Mouse (Mus musculus): ENCODE data around the gene Fancd2. TPM values are rescaled to one million over a fixed set of nuclear protein-coding genes. Genes with fewer than 3 reads are reported as not detected.

The Fancd2 gene
- polyA plus RNA-seq, 1 experiment, result 4.8 TPM

DNA sequence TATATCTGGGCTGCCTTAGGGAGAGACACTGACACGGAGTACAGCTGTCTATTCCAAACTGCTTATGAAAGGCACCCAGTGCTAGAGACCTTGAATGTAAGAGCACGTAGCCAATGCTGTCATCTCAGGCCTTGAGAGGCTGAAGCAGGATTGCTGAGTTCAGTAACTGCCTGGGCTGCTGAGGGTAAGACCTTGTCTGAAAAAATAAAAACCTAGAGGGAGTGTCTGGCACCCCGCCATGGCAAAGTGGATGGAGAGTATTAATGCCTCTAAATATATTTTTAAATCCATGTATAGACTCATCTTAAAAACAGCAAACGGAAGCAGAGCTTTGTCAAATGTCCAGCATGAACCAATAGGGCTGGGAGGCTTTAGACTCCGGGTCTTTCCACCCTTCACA lies 68.4 kb downstream of the Fancd2 start:
- Histone ChIP-seq H3K79me2 (ENCODE audit: control insufficient read depth, insufficient read depth) (peaks cover 5% of the 10 kb centered on the region), H3K4me3 (ENCODE audit: insufficient read depth, poor library complexity, severe bottlenecking) (no peak overlapping the region), H3ac (ENCODE audit: control insufficient read depth, insufficient read length, low read depth) (no peak overlapping the region), H3K36me3 (ENCODE audit: control insufficient read depth, insufficient read depth) (peaks cover 18% of the 10 kb centered on the region), H3K79me3 (ENCODE audit: low read depth) (no peaks in the 10 kb centered on the region), H3K27me3 (ENCODE audit: control insufficient read depth, insufficient read depth, insufficient read length) (no peaks in the 10 kb centered on the region)
- TF ChIP-seq CEBPB (IDR thresholded peaks at IDR 0.05; ENCODE audit: low read depth) (no peak), MAX (IDR thresholded peaks at IDR 0.05) (no peak), USF1 (IDR thresholded peaks at IDR 0.05; ENCODE audit: low read depth) (no peak), MYOD1 (IDR thresholded peaks at IDR 0.05; ENCODE audit: control insufficient read depth, insufficient read length, low read depth) (no peak), CTCF (IDR thresholded peaks at IDR 0.05; ENCODE audit: control insufficient read depth, insufficient read depth, insufficient read length) (no peak), MYOG (IDR thresholded peaks at IDR 0.05; ENCODE audit: control insufficient read depth, extremely low read depth, insufficient read length) (no peak), FOSL1 (IDR thresholded peaks at IDR 0.05; ENCODE audit: insufficient read depth, low read length, poor library complexity, severe bottlenecking) (no peak)

DNA sequence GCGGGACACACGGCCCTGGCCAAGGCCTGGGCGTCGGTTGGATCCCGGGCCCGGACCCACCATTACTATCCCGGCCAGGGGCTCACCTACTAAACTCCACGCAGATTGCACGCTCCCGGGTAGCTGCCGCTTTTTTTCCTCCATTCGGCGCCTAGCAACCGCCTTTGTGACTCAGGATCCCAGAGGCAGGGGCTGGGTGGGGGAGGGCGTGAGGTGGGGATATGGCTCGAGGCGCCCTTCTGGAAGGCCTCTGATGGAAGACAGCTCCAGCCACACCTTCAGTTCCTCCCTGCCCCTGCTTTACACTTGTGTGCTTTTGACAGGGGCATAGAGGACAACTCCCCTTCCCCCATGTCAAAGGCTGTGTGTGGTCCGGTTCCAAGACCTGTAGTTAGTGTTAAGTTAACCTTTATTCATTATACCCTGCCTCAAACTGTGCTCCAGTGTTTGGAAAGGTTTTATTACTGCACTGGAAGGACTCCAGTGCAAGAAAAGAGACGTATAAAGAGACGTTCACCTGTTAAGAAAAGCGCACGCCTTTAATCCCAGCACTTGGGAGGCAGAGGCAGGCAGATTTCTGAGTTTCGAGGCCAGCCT lies 69.2 kb downstream of the Fancd2 start, which contains the start of gene Fancd2os:
Gene Fancd2os, minus strand, starts transcription at position 173 of the 597 bp plus-strand sequence.
- TF ChIP-seq CEBPB (IDR thresholded peaks at IDR 0.05; ENCODE audit: low read depth), result no peak
- TF ChIP-seq FOSL1 (IDR thresholded peaks at IDR 0.05; ENCODE audit: insufficient read depth, low read length, poor library complexity, severe bottlenecking), result no peak
- TF ChIP-seq CTCF (IDR thresholded peaks at IDR 0.05; ENCODE audit: control insufficient read depth, insufficient read depth, insufficient read length), result no peak
- TF ChIP-seq MYOG (IDR thresholded peaks at IDR 0.05; ENCODE audit: control insufficient read depth, extremely low read depth, insufficient read length), result no peak
- no peak for TF ChIP-seq USF1 (IDR thresholded peaks at IDR 0.05; ENCODE audit: low read depth)
- Histone ChIP-seq H3K79me2 (ENCODE audit: control insufficient read depth, insufficient read depth) (peaks cover 13% of the 10 kb centered on the region), H3ac (ENCODE audit: control insufficient read depth, insufficient read length, low read depth) (no peak within 1 kb of the TSS), H3K4me3 (ENCODE audit: insufficient read depth, poor library complexity, severe bottlenecking) (no peak within 1 kb of the TSS), H3K27me3 (ENCODE audit: control insufficient read depth, insufficient read depth, insufficient read length) (no peaks in the 10 kb centered on the region), H3K36me3 (ENCODE audit: control insufficient read depth, insufficient read depth) (peaks cover 16% of the 10 kb centered on the region), H3K79me3 (ENCODE audit: low read depth) (peaks cover 8% of the 10 kb centered on the region)

GRCm38 (mm10) chr6:113602821-113603220 lies 71.3 kb downstream of the Fancd2 start:
- no peak overlapping the region for H3ac ChIP-seq (ENCODE audit: control insufficient read depth, insufficient read length, low read depth)
- peaks cover 28% of the 10 kb centered on the region for H3K79me3 ChIP-seq (ENCODE audit: low read depth)
- H3K4me3 ChIP-seq (ENCODE audit: insufficient read depth, poor library complexity, severe bottlenecking), result no peak overlapping the region
- peaks cover 35% of the 10 kb centered on the region for H3K79me2 ChIP-seq (ENCODE audit: control insufficient read depth, insufficient read depth)
- peaks cover 9% of the 10 kb centered on the region for H3K36me3 ChIP-seq (ENCODE audit: control insufficient read depth, insufficient read depth)
- TF ChIP-seq FOSL1 (IDR thresholded peaks at IDR 0.05; ENCODE audit: insufficient read depth, low read length, poor library complexity, severe bottlenecking), result no peak
- no peak for TF ChIP-seq CEBPB (IDR thresholded peaks at IDR 0.05; ENCODE audit: low read depth)
- TF ChIP-seq CTCF (IDR thresholded peaks at IDR 0.05; ENCODE audit: control insufficient read depth, insufficient read depth, insufficient read length), result no peak
- TF ChIP-seq MYOG (IDR thresholded peaks at IDR 0.05; ENCODE audit: control insufficient read depth, extremely low read depth, insufficient read length), result no peak
- no peak for TF ChIP-seq USF1 (IDR thresholded peaks at IDR 0.05; ENCODE audit: low read depth)
- H3K27me3 ChIP-seq (ENCODE audit: control insufficient read depth, insufficient read depth, insufficient read length), result no peaks in the 10 kb centered on the region

GRCm38 (mm10) chr6:113603993-113604392 lies 72.5 kb downstream of the Fancd2 start:
- TF ChIP-seq CTCF (IDR thresholded peaks at IDR 0.05; ENCODE audit: control insufficient read depth, insufficient read depth, insufficient read length) (no peak), MYOD1 (IDR thresholded peaks at IDR 0.05; ENCODE audit: control insufficient read depth, insufficient read length, low read depth) (no peak), MAX (IDR thresholded peaks at IDR 0.05) (no peak), MYOG (IDR thresholded peaks at IDR 0.05; ENCODE audit: control insufficient read depth, extremely low read depth, insufficient read length) (no peak), FOSL1 (IDR thresholded peaks at IDR 0.05; ENCODE audit: insufficient read depth, low read length, poor library complexity, severe bottlenecking) (no peak), USF1 (IDR thresholded peaks at IDR 0.05; ENCODE audit: low read depth) (no peak), CEBPB (IDR thresholded peaks at IDR 0.05; ENCODE audit: low read depth) (no peak)
- H3ac ChIP-seq (ENCODE audit: control insufficient read depth, insufficient read length, low read depth), result no peak overlapping the region
- H3K79me2 ChIP-seq (ENCODE audit: control insufficient read depth, insufficient read depth), result peaks cover 46% of the 10 kb centered on the region
- no peaks in the 10 kb centered on the region for H3K27me3 ChIP-seq (ENCODE audit: control insufficient read depth, insufficient read depth, insufficient read length)
- peaks cover 8% of the 10 kb centered on the region for H3K36me3 ChIP-seq (ENCODE audit: control insufficient read depth, insufficient read depth)
- peak overlapping the region; percentile 84 for H3K4me3 ChIP-seq (ENCODE audit: insufficient read depth, poor library complexity, severe bottlenecking)
- H3K79me3 ChIP-seq (ENCODE audit: low read depth), result peaks cover 40% of the 10 kb centered on the region

DNA sequence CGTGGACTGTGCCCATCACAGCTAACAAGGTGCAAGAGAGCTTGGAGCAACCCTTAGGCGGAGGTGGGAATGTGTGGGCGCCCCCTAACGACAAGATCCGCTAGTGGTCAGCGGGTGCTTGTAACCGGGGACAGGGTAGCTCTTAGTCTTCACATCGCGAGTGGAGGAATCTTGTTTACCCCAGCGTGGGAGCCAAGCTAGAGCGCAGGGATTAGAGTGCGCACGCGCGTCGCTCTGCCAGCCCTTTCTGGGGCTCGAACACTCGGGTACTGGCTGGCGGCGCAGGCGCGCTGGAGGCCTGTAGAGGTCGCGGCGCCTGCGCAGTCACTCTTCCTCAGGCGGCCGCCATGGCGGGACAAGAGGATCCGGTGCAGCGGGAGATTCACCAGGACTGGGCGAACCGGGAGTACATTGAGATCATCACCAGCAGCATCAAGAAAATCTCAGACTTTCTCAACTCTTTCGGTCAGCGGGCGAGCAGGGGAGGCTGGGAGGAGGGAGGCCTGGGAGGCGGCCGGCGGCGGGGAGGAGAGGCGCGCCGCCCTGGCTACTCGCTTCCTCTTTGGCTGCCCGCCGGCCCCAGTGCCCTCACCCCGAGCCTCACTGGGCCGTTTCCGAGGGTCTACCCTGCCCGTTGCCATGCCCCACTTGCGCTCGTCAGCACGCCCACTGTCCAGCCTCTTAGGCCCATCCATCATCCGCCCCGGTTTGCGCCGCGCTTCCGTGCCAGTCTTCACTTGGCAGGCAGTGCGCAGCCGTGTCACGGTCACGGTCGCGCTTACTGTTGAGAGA lies 73.1 kb downstream of the Fancd2 start, which contains the start of gene Brk1:
Gene Brk1, plus strand, starts transcription at position 341 of the 792 bp plus-strand sequence.
- Histone ChIP-seq H3ac (ENCODE audit: control insufficient read depth, insufficient read length, low read depth) (peak within 1 kb of the TSS; percentile 96), H3K36me3 (ENCODE audit: control insufficient read depth, insufficient read depth) (peaks cover 14% of the 10 kb centered on the region), H3K4me3 (ENCODE audit: insufficient read depth, poor library complexity, severe bottlenecking) (peak within 1 kb of the TSS; percentile 84), H3K79me3 (ENCODE audit: low read depth) (peaks cover 46% of the 10 kb centered on the region), H3K27me3 (ENCODE audit: control insufficient read depth, insufficient read depth, insufficient read length) (no peaks in the 10 kb centered on the region), H3K79me2 (ENCODE audit: control insufficient read depth, insufficient read depth) (peaks cover 53% of the 10 kb centered on the region)
- TF ChIP-seq MYOD1 (IDR thresholded peaks at IDR 0.05; ENCODE audit: control insufficient read depth, insufficient read length, low read depth) (no peak), MYOG (IDR thresholded peaks at IDR 0.05; ENCODE audit: control insufficient read depth, extremely low read depth, insufficient read length) (no peak), FOSL1 (IDR thresholded peaks at IDR 0.05; ENCODE audit: insufficient read depth, low read length, poor library complexity, severe bottlenecking) (no peak), CTCF (IDR thresholded peaks at IDR 0.05; ENCODE audit: control insufficient read depth, insufficient read depth, insufficient read length) (peak; percentile 28), USF1 (IDR thresholded peaks at IDR 0.05; ENCODE audit: low read depth) (no peak)
